Mouse (Mus musculus) E14TG2a.4 (cell line): ENCODE measurements around the gene Tmem110.

ENCODE experiments used
- CTCF ChIP-seq: conservative IDR thresholded peaks from 2 replicates; pipeline ENCODE4 v1.5.1; 2014; ENCODE audit warnings: low read length
- NANOG ChIP-seq: IDR thresholded peaks from 2 replicates; pipeline ENCODE4 v1.6.1; 2014; ENCODE audit warnings: borderline replicate concordance, low read length, mixed read lengths
- POU5F1 ChIP-seq: IDR thresholded peaks from 2 replicates; pipeline ENCODE4 v1.6.1; 2014; ENCODE audit warnings: low read length, borderline replicate concordance

DNA sequence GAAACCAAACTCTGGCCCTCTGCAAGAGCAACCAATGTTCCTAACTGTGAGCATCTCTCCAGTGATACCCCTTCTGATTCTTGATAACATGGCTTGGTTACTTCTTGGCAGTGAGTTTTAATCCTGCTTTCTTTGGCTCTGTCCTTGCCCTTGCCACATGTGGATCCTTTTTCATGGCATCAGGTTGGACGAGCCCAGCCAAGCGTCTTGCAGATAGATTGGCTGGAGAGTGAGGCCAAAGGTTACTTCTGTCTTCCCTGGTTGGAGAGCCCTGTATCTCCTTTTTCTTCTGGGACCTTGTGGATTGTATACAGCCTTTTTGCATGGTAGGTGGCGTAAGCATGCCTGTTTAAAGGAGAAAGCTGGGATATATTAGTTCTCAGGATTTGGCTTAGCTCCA lies 18.3 kb downstream of the Tmem110 start:
- TF ChIP-seq CTCF (no peak), POU5F1 (no peak), NANOG (no peak)
